Mouse (Mus musculus) thymus, postnatal 0 days (tissue): ENCODE measurements around the gene Rhcg. TPM values are rescaled to one million over a fixed set of nuclear protein-coding genes. Genes with fewer than 3 reads are reported as not detected.
A peak's percentile ranks its signal among the peaks of the same experiment; 100 is the strongest.

Source experiments
- DNase-seq: peaks from one replicate; pipeline ENCODE4 v3.0.0-alpha.2; 2015; ENCODE audit warnings: low spot score
- polyA plus RNA-seq: library from polyadenylated mRNA; unstranded; fragments of >200 nt; fragmentation: Nextera tagmentation; extraction: Ambion mirVana; gene quantifications from 2 replicates; pipeline ENCODE4 v1.2.1, GENCODE M21; 2015

Rhcg gene
- polyA plus RNA-seq, 1 experiment from 2014 or later: 0.82 TPM

DNA sequence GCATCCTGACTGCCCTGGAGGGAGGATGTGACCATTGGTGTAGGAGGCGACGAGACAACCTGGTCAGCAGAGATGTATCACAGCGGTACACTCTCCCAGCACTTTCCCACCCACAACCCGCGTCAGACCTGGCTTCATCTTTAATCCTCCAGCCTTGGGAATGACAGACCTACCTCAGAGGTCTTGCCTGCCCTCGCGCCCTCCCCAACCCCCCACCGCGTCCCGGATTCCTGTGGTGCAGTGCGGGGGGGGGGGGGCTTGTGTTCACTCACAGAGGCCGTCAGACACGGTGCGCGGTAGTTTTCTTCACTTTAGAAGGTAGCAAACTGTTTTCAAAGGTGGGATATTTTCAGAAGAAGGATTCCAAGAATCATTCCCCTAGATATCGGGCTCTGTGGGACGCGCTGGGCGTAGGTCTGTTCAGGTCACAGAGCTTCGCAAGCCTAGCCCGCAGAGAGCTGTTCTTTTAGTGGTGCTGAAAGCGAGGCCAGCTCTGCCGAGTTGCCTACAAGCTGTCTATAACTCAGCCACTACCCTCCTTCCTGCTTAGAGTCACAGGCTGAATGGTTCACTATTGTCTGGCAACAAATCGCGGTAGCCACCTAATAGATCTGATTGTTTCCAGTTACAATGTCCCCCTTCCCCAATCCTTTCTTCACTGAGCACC, 62.0 kb downstream of the Rhcg start:
- DNase-seq: peak; percentile 20

DNA sequence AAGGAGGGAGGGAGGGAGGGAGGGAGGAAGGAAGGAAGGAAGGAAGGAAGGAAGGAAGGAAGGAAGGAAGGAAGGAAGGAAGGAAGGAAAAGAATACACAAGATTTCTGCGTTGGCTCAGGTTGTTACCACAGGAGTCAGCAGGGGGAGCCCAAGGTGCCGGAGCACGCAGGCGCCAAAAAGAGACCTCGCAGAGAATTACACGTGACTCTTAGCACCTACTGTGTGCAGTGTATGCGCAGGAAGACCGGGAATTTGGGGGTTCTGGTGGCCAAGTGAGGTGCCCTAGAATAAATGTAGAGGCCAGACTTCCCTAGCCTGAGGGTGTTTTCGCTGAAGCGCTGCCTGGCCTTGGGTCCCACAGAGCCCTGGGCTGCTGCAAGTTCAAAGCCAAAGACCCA, 64.8 kb downstream of the Rhcg start:
- DNase-seq: peak; percentile 18

DNA sequence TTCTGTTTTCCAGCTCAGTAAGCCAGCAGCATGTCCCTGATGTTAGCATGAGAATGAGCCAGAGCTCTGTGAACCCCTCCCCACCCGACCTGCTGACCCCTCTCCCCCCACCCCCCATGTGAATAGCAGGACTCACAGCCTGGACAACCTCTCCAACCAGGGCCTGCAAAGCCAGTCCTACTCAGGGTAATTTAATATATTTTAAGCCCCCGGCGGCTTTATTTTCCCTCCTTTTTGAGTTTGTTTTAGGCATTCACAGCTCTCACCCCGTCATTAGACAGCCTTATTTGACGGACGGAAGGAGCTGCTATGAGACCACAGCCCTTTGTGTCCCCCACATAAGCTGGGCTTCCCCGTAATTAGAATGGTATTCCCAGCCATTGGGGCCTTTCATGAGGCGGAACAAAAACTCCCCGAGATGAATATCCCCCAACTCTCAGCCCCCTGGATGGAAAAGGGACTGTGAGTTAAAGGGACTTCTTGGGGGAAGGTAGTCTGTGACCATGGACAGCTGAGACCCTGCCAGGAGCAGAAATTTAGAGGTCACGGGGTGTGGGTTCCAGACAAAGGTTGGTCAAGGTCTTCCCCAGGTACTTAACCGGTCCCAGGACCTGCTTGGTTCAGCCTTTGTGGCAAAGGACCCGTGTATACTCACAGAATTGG, 68.4 kb downstream of the Rhcg start:
- DNase-seq: no peak

DNA sequence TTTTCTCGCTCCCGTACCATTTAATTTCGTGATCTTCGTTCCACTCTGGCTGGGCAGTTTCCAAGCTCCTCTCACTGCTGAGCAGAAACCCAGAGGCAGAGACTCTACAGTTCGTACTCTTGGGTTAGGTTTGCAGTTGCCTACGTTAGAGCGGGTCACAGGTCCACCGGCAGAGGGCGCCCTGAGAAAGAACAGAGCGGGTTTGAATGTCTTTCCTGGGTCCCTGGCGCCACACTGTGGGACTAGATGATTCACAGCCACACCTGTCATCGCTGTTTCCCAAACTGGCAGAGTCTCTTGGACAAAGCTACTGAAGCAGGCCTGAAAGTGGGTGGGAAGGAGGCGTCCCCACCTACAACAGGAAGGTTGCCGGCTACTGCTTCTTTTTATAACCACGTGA, 70.4 kb downstream of the Rhcg start:
- peak; percentile 74 for DNase-seq

DNA sequence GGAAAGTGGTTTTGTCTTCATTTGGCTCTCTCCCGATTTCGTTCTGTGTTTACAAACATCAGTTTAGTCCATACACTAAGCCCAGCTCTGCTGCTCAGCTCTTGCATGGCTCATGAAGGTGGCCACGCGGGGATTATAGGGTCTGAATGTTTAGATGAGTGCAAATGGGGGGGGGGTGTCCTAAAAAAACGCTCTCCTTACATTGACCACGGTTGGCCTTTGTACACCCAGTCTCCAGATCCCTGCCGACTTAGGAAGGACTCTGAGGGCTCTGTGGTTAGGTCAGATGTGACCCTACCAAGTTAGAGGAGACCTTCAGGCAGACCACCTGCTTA, 72.4 kb downstream of the Rhcg start:
- no peak for DNase-seq

DNA sequence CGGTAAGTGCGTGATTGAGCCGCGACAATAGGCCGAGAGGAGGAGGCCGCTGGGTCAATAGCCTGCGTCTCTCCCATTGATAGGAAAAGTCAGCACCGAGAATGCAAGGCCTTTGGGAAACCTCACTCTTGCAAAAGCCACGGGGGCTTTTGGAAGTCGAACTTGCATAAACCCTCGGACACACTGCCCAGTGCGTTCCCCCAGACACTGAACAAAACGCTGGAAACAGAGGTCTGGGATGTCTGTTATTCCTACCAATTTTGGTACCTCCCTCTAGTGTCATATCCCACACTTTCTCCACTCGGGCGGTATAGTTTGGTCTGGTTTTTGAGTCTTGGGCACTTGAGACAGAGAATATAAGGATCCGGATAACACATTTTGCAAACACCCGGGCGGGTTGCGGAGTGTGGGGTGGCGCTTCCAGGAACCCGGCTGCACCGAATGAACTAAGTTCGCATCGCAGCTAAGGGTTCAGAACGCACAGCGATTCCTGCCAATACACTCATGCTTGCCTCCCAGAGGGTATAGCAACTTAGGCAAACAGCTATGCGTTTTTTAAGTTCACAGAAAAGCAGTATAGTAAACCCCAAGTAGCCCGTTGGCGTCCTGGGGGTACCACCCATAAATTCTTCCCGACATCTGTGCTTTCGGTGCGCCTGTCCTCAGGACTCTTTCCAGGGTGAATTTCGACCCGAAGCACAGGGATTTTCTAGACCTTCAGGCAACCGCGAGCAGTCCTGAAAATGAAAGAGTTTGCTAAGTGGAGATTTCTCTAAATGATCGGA, 73.0 kb downstream of the Rhcg start:
- DNase-seq: no peak

Other genes with a start within 250 kb of the Rhcg start
- 0.18 and 0.30 TPM in 2 replicates for gene Rlbp1, start 230.6 kb downstream of the Rhcg start, polyA plus RNA-seq
- 9.7 and 9.8 TPM in 2 replicates for gene Fanci, start 225.7 kb downstream of the Rhcg start, polyA plus RNA-seq
- gene Polg, start 151.3 kb downstream of the Rhcg start, polyA plus RNA-seq: 38.5 and 40.4 TPM in 2 replicates
- 6.0 and 7.2 TPM in 2 replicates for gene Ticrr, start 42.5 kb upstream of the Rhcg start, polyA plus RNA-seq
- gene Kif7, start 98.1 kb upstream of the Rhcg start, polyA plus RNA-seq: 2.2 and 2.5 TPM in 2 replicates
- gene Plin1, start 115.2 kb upstream of the Rhcg start, polyA plus RNA-seq: 1.1 TPM in 1 of 2 replicates, not detected in the other
- 5.7 and 6.1 TPM in 2 replicates for gene Pex11a, start 125.5 kb upstream of the Rhcg start, polyA plus RNA-seq
- gene Wdr93, start 125.5 kb upstream of the Rhcg start, polyA plus RNA-seq: 0.13 and 0.31 TPM in 2 replicates
- 0.14 TPM in 1 of 2 replicates, not detected in the other for gene Mesp1, start 176.1 kb upstream of the Rhcg start, polyA plus RNA-seq
- 0.09 and 0.10 TPM in 2 replicates for gene Mesp2, start 193.1 kb upstream of the Rhcg start, polyA plus RNA-seq
- gene Anpep, start 243.4 kb upstream of the Rhcg start, polyA plus RNA-seq: 3.6 and 5.0 TPM in 2 replicates